Mouse (Mus musculus) liver, embryonic 14.5 days (tissue): ENCODE measurements around the gene Tmem51. TPM values are rescaled to one million over a fixed set of nuclear protein-coding genes. Genes with fewer than 3 reads are reported as not detected.

Source experiments
- ATAC-seq: fragments of 200-750 bp; cut with Nextera tagmentation; 2 replicates; pipeline ENCODE4 v1.8.0; 2017; ENCODE audit warnings: moderate number of reproducible peaks, mild to moderate bottlenecking, moderate library complexity; ENCODE audit not compliant: insufficient read depth
- DNase-seq, 3 experiments: peaks; one replicate each; pipeline ENCODE4 v3.0.0-alpha.2; 2012 to 2013; ENCODE audit warnings: low read depth in 3 of 3, low spot score in 3 of 3
- H3K27ac ChIP-seq: fragments of 300-500 bp; sonication (generic); 2 replicates; pipeline ENCODE4 v1.5.1; 2014; ENCODE audit warnings: moderate library complexity, mild to moderate bottlenecking, control low read depth, inconsistent platforms
- H3K27me3 ChIP-seq: fragments of 300-500 bp; sonication (generic); 2 replicates; pipeline ENCODE4 v1.6.1; 2014; ENCODE audit warnings: mild to moderate bottlenecking, low read length, moderate library complexity; ENCODE audit not compliant: control insufficient read depth, insufficient read depth
- H3K36me3 ChIP-seq: fragments of 300-500 bp; sonication (generic); replicated peaks from 2 replicates; pipeline ENCODE4 v1.6.1; 2014; ENCODE audit warnings: low read depth; ENCODE audit not compliant: control insufficient read depth, insufficient read depth
- H3K4me1 ChIP-seq, 2 experiments: fragments of 200-500 bp in 1 of 2; fragments of 300-500 bp in 1 of 2; sonication (generic) in 1 of 2; replicated peaks; 2 replicates each; pipeline ENCODE4 v1.6.1; 2012 to 2014; ENCODE audit warnings: antibody characterized with exemption in 1 of 2, inconsistent platforms in 1 of 2, low read length in 1 of 2; ENCODE audit not compliant: control insufficient read depth in 2 of 2, insufficient read depth in 2 of 2
- H3K4me2 ChIP-seq: fragments of 300-500 bp; sonication (generic); 2 replicates; pipeline ENCODE4 v1.6.1; 2014; ENCODE audit warnings: low read depth, mild to moderate bottlenecking, control low read depth, moderate library complexity
- H3K4me3 ChIP-seq, 2 experiments: fragments of 200-500 bp in 1 of 2; fragments of 300-500 bp in 1 of 2; sonication (generic) in 1 of 2; 2 replicates each; pipeline ENCODE4 v1.5.1; 2012 to 2014; ENCODE audit warnings: low read depth in 2 of 2, low read length in 2 of 2, mild to moderate bottlenecking in 2 of 2, control low read depth in 1 of 2, inconsistent platforms in 1 of 2, moderate library complexity in 1 of 2; ENCODE audit not compliant: insufficient read depth in 1 of 2
- H3K9ac ChIP-seq: fragments of 300-500 bp; sonication (generic); replicated peaks from 2 replicates; pipeline ENCODE4 v1.6.1; 2014; ENCODE audit warnings: mild to moderate bottlenecking, control low read depth, moderate library complexity
- H3K9me3 ChIP-seq: fragments of 300-500 bp; sonication (generic); 2 replicates; pipeline ENCODE4 v1.6.1; 2016; ENCODE audit warnings: low read length, mixed read lengths; ENCODE audit not compliant: control insufficient read depth
- CTCF ChIP-seq: IDR thresholded peaks from 2 replicates; pipeline ENCODE4 v1.5.1; 2016; ENCODE audit warnings: antibody characterized with exemption, low read depth, control low read depth
- EP300 ChIP-seq: IDR thresholded peaks from 2 replicates; pipeline ENCODE4 v1.6.1; 2016; ENCODE audit warnings: antibody characterized with exemption, low read depth
- WGBS: fragments of 180-500 bp; shearing (Covaris S2); extraction: QIAGEN DNeasy Blood & Tissue Kit; methylation state at CpG from one replicate; pipeline ENCODE4 v1.1.7; 2014; ENCODE audit not compliant: insufficient replicate concordance; 5-methylcytosine and 5-hydroxymethylcytosine counted together
- polyA plus RNA-seq, 2 experiments: library from polyadenylated mRNA; depleted of rRNA in 1 of 2; stranded (reverse) in 1 of 2; unstranded in 1 of 2; fragments of >200 nt; fragmentation: Nextera tagmentation in 1 of 2; extraction: Ambion mirVana in 1 of 2; gene quantifications; 2 replicates each; pipeline versions ENCODE4 v1.2.1 to v1.2.3; 2012 to 2014

Tmem51 gene
- polyA plus RNA-seq, 2 experiments: 7.9 to 11.4 TPM

DNA sequence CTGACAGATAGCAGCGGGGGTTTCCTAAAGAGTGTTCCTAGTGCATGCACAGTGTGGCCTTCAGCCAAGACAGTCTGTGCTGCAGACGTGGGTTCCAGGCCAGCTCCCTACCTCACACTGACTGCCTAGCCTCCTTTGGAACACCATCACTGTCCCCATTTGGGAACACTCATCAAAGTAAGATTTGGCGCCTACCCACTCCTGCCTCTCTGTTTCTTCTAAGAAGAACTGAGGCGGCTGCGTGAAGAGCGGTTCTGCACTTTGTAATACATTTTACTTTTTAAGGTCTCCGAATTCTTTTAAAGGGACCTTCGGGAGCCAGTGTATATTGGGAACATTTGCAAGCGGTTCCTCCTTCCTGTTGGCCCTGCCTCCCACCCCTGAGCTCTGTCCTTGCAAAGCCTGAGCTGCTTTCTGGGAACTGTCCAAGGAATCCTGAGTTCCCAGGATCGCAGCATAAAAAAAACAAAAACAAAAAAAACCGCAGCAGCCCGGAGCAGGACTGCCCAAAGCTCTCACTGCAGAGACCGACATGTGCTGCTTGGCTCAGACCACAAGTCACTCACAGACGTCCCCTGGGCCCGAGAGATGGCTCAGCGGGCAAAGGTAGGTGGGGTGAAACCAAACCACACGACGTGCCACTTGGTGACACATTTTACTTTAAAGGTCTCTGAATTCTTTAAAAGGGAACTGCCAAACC, 6.4 kb downstream of the Tmem51 start:
- H3K4me1 ChIP-seq: peaks cover 0 to 34% of the 10 kb centered on the region in 2 experiments; a peak in 3 of 4 replicates
- WGBS: 19% methylated on average over 18 of the region's 18 CpGs
- H3K36me3 ChIP-seq: no peaks in the 10 kb centered on the region

DNA sequence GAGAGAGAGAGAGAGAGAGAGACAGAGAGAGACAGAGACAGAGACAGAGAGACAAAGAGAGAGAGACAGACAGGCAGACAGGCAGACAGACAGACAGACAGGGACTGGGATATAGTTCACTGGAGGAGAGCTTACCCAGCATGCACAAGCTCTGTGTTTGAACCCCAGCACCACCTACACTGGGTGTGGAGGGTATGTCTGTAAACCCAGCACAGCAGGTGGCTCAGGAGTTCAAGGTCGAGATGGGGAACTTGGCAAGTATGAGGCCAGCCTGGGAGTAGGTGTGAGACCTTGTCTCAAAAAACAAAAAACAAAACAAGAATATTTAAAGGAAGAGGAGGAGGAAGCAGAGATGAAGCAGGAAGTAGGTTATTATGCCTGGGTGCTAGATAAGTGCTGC, 7.2 kb downstream of the Tmem51 start:
- no peak for TF ChIP-seq EP300
- TF ChIP-seq CTCF: no peak
- no peak overlapping the region for H3K4me3 ChIP-seq
- no peak for DNase-seq
- no peak overlapping the region for H3K9ac ChIP-seq
- no peak overlapping the region for H3K27ac ChIP-seq
- no peaks in the 10 kb centered on the region for H3K9me3 ChIP-seq
- no peak for ATAC-seq
- no peaks in the 10 kb centered on the region for H3K27me3 ChIP-seq
- no peak overlapping the region for H3K4me2 ChIP-seq
- WGBS: 16% methylated on average over 1 of the region's 1 CpGs
- H3K4me1 ChIP-seq: peaks cover 0 to 36% of the 10 kb centered on the region in 2 experiments; a peak in 3 of 4 replicates
- no peaks in the 10 kb centered on the region for H3K36me3 ChIP-seq

More for the DNA sequence above, 6.4 kb downstream of the Tmem51 start:
- H3K4me3 ChIP-seq: no peak overlapping the region
- TF ChIP-seq EP300: no peak
- TF ChIP-seq CTCF: no peak
- no peaks in the 10 kb centered on the region for H3K9me3 ChIP-seq
- no peak overlapping the region for H3K4me2 ChIP-seq
- ATAC-seq: no peak
- H3K9ac ChIP-seq: no peak overlapping the region
- no peak for DNase-seq
- peaks cover 2% of the 10 kb centered on the region; the same call in 1 of the 2 replicates for H3K27me3 ChIP-seq
- no peak overlapping the region for H3K27ac ChIP-seq

DNA sequence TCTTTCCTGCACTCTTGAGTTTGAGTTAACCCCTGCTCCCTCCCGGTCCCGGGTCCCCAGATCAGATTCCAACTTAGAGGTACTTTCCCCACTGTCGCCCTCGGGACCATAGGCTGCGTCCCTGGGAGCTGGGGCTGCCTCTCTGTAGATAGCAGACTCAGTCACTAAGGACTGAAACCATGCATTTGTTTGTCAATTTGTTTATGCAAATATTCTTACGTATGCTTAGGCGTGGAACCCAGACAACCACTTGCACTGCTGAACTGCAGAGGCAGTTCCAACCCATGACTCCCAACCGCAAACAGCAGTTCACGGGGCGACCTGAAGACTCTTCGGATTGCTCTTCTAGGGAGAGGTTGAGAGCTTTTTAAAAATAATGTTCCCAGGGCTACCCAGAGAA, 8.2 kb downstream of the Tmem51 start:
- peaks cover 3 to 40% of the 10 kb centered on the region in 2 experiments; a peak in 3 of 4 replicates for H3K4me1 ChIP-seq
- no peak for TF ChIP-seq CTCF
- TF ChIP-seq EP300: no peak
- no peaks in the 10 kb centered on the region for H3K9me3 ChIP-seq
- ATAC-seq: 0 out of 2 replicates have a peak, but pooled peaks have one; percentile 19
- 67% methylated on average over 11 of the region's 11 CpGs for WGBS
- no peak overlapping the region for H3K27ac ChIP-seq
- H3K27me3 ChIP-seq: no peaks in the 10 kb centered on the region; the same call in 1 of the 2 replicates
- H3K9ac ChIP-seq: no peak overlapping the region
- no peaks in the 10 kb centered on the region for H3K36me3 ChIP-seq
- no peak for DNase-seq
- H3K4me2 ChIP-seq: no peak overlapping the region
- no peak overlapping the region for H3K4me3 ChIP-seq

DNA sequence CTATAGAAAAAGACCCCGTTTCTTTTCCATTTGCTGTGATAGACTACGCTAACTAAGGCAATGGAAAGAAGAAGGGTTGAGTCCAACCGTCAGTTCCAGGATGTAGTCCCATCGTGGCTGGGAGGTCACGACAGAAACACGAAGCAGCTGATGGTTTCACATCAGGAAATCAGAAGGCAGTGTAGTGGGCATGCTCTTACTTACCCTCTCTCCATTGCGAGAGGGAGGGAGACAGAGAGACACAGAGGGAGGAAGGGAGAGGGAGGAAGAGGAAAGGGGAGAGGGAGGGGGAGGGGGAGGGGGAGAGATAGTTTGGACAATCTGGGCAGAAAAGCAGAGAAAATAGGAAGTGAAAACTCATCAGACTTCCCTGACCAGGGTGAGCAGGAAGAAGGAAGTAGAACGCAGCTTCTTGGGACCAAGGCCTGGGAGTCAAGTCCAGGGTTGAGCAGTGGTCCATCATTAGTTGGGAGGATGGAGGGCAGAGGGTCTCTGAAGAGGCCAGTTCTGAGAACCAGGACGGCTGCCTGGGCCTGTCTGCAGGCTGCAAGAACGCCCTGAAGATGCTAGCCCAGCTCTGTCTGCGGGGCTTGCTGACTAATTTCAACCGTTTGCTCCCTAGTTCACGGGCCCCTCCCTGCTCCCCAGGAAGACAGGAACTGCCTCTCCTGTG, 9.9 kb downstream of the Tmem51 start:
- TF ChIP-seq CTCF (no peak), EP300 (no peak)
- no peaks in the 10 kb centered on the region; the same call in 1 of the 2 replicates for H3K27me3 ChIP-seq
- no peak overlapping the region for H3K9ac ChIP-seq
- no peak for ATAC-seq
- no peaks in the 10 kb centered on the region for H3K9me3 ChIP-seq
- H3K4me3 ChIP-seq: no peak overlapping the region
- no peaks in the 10 kb centered on the region for H3K36me3 ChIP-seq
- WGBS: 24% methylated on average over 13 of the region's 13 CpGs
- H3K27ac ChIP-seq: no peak overlapping the region
- no peak for DNase-seq
- no peak overlapping the region for H3K4me2 ChIP-seq
- peaks cover 3 to 37% of the 10 kb centered on the region in 2 experiments; a peak in 3 of 4 replicates for H3K4me1 ChIP-seq

DNA sequence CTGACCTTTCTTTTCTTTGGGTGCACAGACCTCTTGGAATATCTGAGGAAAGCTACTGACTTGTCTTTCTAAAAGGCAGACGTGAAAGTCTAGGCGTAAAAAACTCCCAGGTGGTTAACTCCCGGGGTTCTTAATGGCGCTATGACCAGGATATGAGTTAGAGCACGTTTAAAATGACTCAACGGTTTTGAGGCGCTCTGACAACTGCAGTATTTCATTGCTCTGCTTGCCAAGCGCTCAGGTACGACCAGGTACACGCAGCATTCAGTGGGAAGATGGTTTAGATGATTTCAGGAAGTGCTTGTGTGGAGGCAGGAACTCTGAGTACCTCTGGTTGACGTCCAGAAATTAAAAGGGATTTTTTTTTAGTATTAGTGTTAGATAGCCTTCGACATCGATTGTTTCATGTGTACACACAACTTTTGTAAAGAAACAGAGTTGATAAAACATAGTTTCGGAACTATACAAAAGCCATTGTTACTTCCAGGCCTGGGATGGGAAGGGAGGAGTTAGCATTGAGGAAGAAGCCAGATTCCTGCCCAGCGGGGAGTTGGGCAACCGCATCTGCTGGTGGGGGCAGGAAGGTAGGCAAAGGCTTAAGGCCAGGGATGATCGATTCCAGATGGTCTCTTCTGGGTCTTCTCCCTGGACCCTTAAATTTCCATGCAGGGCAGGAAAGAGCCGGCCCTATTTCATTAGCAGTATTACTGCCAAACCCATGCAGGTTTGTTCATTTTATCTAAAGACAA, 12.7 kb downstream of the Tmem51 start:
- peaks cover 3 to 26% of the 10 kb centered on the region in 2 experiments; a peak in 3 of 4 replicates for H3K4me1 ChIP-seq
- no peaks in the 10 kb centered on the region for H3K9me3 ChIP-seq
- WGBS: 13% methylated on average over 18 of the region's 18 CpGs
- ATAC-seq (no peak), DNase-seq (no peak)
- peak overlapping the region; percentile 29; the same call in 1 of the 2 replicates for H3K27ac ChIP-seq
- TF ChIP-seq EP300 (no peak), CTCF (no peak)
- no peaks in the 10 kb centered on the region for H3K36me3 ChIP-seq
- H3K4me2 ChIP-seq: no peak overlapping the region
- H3K4me3 ChIP-seq: no peak overlapping the region
- H3K27me3 ChIP-seq: no peaks in the 10 kb centered on the region; the same call in 1 of the 2 replicates
- H3K9ac ChIP-seq: no peak overlapping the region
